Mouse (Mus musculus) limb, embryonic 14.5 days (tissue): Measurements from ENCODE around the gene Ecm2. TPM values are rescaled to one million over a fixed set of nuclear protein-coding genes. Genes with fewer than 3 reads are reported as not detected.
A peak's percentile ranks its signal among the peaks of the same experiment; 100 is the strongest.

ENCODE experiments used
- ATAC-seq: fragments of 200-750 bp; cut with Nextera tagmentation; 2 replicates; pipeline ENCODE4 v1.8.0; 2017; ENCODE audit warnings: low read depth, moderate number of reproducible peaks, moderate TSS enrichment; ENCODE audit not compliant: low FRiP score
- DNase-seq: peaks from one replicate; pipeline ENCODE4 v3.0.0-alpha.2; 2015; ENCODE audit warnings: low spot score
- H3K27ac ChIP-seq: fragments of 300-500 bp; sonication (generic); replicated peaks from 2 replicates; pipeline ENCODE4 v1.5.1; 2014; ENCODE audit warnings: low read depth, mild to moderate bottlenecking, low read length, moderate library complexity, mixed read lengths
- H3K27me3 ChIP-seq: fragments of 300-500 bp; sonication (generic); 2 replicates; pipeline ENCODE4 v1.6.1; 2014; ENCODE audit warnings: low read length, mixed read lengths; ENCODE audit not compliant: control insufficient read depth, insufficient read depth
- H3K36me3 ChIP-seq: fragments of 300-500 bp; sonication (generic); 2 replicates; pipeline ENCODE4 v1.6.1; 2014; ENCODE audit warnings: mild to moderate bottlenecking, low read length, moderate library complexity, mixed read lengths; ENCODE audit not compliant: control insufficient read depth, insufficient read depth
- H3K4me1 ChIP-seq: fragments of 300-500 bp; sonication (generic); 2 replicates; pipeline ENCODE4 v1.6.1; 2014; ENCODE audit warnings: antibody characterized with exemption, low read length, mixed read lengths; ENCODE audit not compliant: control insufficient read depth, insufficient read depth
- H3K4me2 ChIP-seq: fragments of 300-500 bp; sonication (generic); replicated peaks from 2 replicates; pipeline ENCODE4 v1.6.1; 2014; ENCODE audit warnings: low read depth, mild to moderate bottlenecking, low read length, moderate library complexity; ENCODE audit not compliant: severe bottlenecking
- H3K4me3 ChIP-seq: fragments of 300-500 bp; sonication (generic); replicated peaks from 2 replicates; pipeline ENCODE4 v1.5.1; 2014; ENCODE audit warnings: low read length
- H3K9ac ChIP-seq: fragments of 300-500 bp; sonication (generic); 2 replicates; pipeline ENCODE4 v1.6.1; 2014; ENCODE audit warnings: mild to moderate bottlenecking, low read depth, low read length, moderate library complexity; ENCODE audit not compliant: severe bottlenecking
- H3K9me3 ChIP-seq: fragments of 300-500 bp; sonication (generic); 2 replicates; pipeline ENCODE4 v1.6.1; 2016; ENCODE audit warnings: low read length; ENCODE audit not compliant: control insufficient read depth
- POLR2A ChIP-seq: fragments of 200-500 bp; IDR thresholded peaks from 2 replicates; pipeline ENCODE4 v1.8.0; 2012; ENCODE audit warnings: inconsistent platforms, mild to moderate bottlenecking, moderate library complexity, borderline replicate concordance; ENCODE audit not compliant: insufficient read depth, insufficient read length; ENCODE audit errors: extremely low read depth
- WGBS: fragments of 180-500 bp; shearing (Covaris S2); extraction: QIAGEN DNeasy Blood & Tissue Kit; methylation state at CpG from one replicate; pipeline ENCODE4 v1.1.7; 2014; 5-methylcytosine and 5-hydroxymethylcytosine counted together
- polyA plus RNA-seq, 2 experiments: library from polyadenylated mRNA; depleted of rRNA in 1 of 2; stranded (reverse) in 1 of 2; unstranded in 1 of 2; fragments of >200 nt; fragmentation: Nextera tagmentation in 1 of 2; extraction: Ambion mirVana in 1 of 2; gene quantifications; 2 replicates each; pipeline versions ENCODE4 v1.2.1 to v1.2.3; 2012 to 2014

Ecm2 gene
- polyA plus RNA-seq, 2 experiments = 2.5 to 4.6 TPM

DNA sequence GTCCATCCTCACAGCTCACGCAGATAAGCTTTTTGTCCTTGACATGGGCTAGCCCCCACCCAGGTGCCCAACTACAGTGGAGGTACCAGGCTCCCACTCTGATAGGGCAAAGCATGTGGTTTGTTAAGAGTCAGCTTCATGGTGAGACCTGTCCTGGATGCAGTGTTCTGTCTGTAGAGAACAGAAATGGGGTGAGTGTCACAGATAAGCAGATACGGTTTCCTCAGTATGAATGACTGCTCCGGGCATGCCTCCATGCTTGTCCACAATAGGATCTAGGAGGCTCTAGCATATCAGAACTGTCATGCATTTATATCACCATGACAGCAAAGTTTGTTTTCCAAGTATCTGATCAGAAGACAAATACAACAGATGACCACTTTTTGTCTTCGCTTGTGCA, 38.7 kb upstream of the Ecm2 start:
- peaks cover 28% of the 10 kb centered on the region for H3K4me1 ChIP-seq
- H3K36me3 ChIP-seq = peaks cover 21% of the 10 kb centered on the region
- H3K27me3 ChIP-seq = no peaks in the 10 kb centered on the region
- 93% methylated on average over 4 of the region's 4 CpGs for WGBS
- no peak overlapping the region for H3K9ac ChIP-seq
- H3K4me3 ChIP-seq = no peak overlapping the region
- no peaks in the 10 kb centered on the region for H3K9me3 ChIP-seq
- H3K4me2 ChIP-seq = no peak overlapping the region
- no peak for TF ChIP-seq POLR2A
- H3K27ac ChIP-seq = peak overlapping the region; percentile 89
- no peak for DNase-seq
- no peak for ATAC-seq

DNA sequence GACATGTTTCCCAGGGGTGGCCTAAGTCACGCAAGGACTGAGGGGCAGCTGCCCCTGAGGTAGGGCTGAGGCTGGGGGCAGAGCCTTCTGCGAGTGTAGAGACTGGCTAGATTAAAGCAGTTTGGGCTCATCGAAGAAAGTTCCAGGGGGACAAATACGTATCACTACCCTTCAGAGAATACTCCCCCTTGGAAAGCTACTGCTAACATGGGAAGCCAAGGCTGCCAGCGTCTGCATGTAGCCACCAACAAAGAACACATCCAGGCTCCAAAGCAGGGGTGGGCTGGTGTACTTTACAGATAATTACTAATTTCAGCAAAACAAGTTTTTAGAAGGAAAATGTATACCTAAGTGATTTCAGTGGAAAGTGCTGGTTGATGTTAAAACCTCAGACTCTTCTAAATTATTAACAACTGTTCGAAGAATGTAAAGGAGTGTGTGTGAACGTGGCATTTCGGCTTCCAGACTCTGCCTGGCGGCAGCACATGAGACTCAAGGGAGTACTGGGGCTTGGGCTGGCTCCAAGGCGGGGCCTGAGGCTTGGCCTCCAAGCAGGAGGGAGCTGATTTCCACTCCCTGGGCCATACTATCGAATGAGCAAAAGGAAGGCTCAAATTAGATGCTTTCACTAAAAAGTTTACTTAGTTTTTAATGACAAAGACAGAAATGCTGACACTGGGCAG, 38.1 kb upstream of the Ecm2 start:
- ATAC-seq (peak; percentile 88), DNase-seq (peak; percentile 84)
- WGBS = 23% methylated on average over 11 of the region's 11 CpGs
- Histone ChIP-seq H3K36me3 (peaks cover 18% of the 10 kb centered on the region), H3K4me1 (peaks cover 28% of the 10 kb centered on the region), H3K4me2 (no peak overlapping the region), H3K27me3 (no peaks in the 10 kb centered on the region), H3K4me3 (no peak overlapping the region), H3K9ac (no peak overlapping the region), H3K9me3 (no peaks in the 10 kb centered on the region), H3K27ac (peak overlapping the region; percentile 89)
- no peak for TF ChIP-seq POLR2A

DNA sequence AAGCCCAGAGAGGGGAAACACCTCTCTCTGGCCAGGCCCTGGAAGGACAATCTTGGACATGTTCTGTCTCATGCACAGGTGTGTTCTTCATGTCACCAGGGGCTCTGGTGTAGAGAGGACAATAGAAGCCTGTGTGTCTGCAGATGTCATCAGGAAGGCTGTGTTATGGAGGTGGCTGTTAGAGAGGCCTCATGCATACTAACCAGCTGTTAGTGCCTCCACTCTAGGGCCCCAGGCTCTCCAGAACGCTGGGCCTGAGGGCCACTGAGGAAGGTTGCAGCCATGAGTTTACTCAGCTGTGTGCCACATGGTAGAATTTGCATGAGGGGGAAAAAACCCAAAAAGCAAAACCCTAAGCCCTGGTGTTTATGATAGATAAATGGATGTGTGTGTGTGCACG, 37.0 kb upstream of the Ecm2 start:
- H3K9ac ChIP-seq = no peak overlapping the region
- no peaks in the 10 kb centered on the region for H3K27me3 ChIP-seq
- 35% methylated on average over 2 of the region's 2 CpGs for WGBS
- H3K4me1 ChIP-seq = peaks cover 28% of the 10 kb centered on the region
- TF ChIP-seq POLR2A = no peak
- no peaks in the 10 kb centered on the region for H3K9me3 ChIP-seq
- peak; percentile 34 for DNase-seq
- H3K27ac ChIP-seq = peak overlapping the region; percentile 89
- H3K4me3 ChIP-seq = no peak overlapping the region
- no peak overlapping the region for H3K4me2 ChIP-seq
- ATAC-seq = peak; percentile 50; the same call in 1 of the 2 replicates
- peaks cover 9% of the 10 kb centered on the region for H3K36me3 ChIP-seq

DNA sequence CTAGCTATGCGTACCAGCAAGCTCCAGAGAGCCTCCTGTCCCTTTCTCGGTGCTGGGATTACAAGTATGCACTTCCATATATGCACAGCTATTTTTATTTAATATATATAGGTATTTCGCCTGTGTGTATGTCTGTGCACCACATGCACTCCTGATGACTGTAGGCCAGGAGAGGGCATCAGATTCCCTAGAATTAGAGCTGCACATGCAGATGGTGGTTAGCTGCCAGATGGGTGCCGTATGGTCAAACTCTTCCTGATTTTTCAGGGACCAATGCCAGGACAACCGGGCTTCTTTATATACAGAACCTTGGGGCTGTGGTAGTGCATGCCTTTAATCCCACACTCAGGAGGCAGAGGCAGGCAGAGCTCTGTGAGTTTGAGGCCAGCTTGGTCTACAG, 35.6 kb upstream of the Ecm2 start:
- no peak overlapping the region for H3K27ac ChIP-seq
- no peaks in the 10 kb centered on the region for H3K27me3 ChIP-seq
- WGBS = 86% methylated on average over 5 of the region's 5 CpGs
- 0 out of 2 replicates have a peak, but pooled peaks cover 4% of the 10 kb centered on the region for H3K36me3 ChIP-seq
- DNase-seq = no peak
- TF ChIP-seq POLR2A = no peak
- peaks cover 23% of the 10 kb centered on the region for H3K4me1 ChIP-seq
- no peak overlapping the region for H3K9ac ChIP-seq
- H3K9me3 ChIP-seq = no peaks in the 10 kb centered on the region
- no peak for ATAC-seq
- H3K4me2 ChIP-seq = no peak overlapping the region
- H3K4me3 ChIP-seq = no peak overlapping the region

DNA sequence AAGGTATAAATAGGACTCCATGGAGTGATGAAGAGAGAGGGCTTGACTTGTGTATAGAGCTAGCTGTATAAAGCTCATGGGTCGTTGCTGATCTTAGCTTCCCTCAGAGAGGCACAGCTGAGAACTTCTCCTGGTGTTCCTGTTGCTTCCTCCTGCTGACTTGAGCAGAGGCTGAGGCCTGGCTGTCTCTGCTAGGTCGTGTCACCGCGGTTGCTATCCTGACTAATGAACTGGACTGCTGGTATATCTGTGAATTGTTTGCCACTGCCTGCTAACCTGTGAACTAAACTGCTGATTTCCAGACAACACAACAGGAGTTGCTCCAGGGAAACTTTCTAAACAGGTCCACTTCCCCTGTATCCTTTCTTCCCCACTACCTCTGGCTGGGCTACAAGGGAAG, 34.3 kb upstream of the Ecm2 start:
- ATAC-seq = no peak

More for the DNA sequence above, 34.3 kb upstream of the Ecm2 start:
- H3K27ac ChIP-seq = no peak overlapping the region
- DNase-seq = no peak
- H3K4me3 ChIP-seq = no peak overlapping the region
- no peaks in the 10 kb centered on the region for H3K9me3 ChIP-seq
- WGBS = 88% methylated on average over 4 of the region's 4 CpGs
- H3K27me3 ChIP-seq = no peaks in the 10 kb centered on the region
- H3K4me2 ChIP-seq = no peak overlapping the region
- peaks cover 23% of the 10 kb centered on the region for H3K4me1 ChIP-seq
- no peak overlapping the region for H3K9ac ChIP-seq
- H3K36me3 ChIP-seq = no peaks in the 10 kb centered on the region
- TF ChIP-seq POLR2A = no peak
